Mouse (Mus musculus) ZHBTc4 (cell line): ENCODE results near the gene Vmn1r27.

Experiments used
- DNase-seq: peaks from one replicate; pipeline ENCODE4 v3.0.0-alpha.2; 2011; ENCODE audit warnings: low read depth, low spot score

Vmn1r27 gene

DNA sequence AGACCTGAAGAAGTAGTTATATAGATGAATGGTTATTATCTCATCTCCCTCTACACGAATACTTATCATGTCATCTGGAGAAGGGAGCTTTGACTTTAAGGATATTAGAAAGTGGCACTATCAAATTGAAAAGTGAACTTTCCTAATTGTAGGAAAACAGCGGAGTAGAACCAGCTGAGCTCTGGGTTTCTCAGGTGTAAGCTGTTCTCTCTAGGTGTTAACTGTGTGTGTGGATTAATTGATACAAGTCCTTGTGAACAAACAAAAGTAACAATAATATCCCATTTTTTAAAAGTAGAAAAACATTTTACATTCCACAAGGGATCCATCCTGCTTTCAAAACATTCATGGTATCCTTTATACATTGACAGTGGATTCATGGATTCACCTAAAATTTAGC is at the start of gene Vmn1r27:
TSS of gene Vmn1r27 (minus strand) at position 101 of the 400 bp plus-strand sequence.
- no peak for DNase-seq

DNA sequence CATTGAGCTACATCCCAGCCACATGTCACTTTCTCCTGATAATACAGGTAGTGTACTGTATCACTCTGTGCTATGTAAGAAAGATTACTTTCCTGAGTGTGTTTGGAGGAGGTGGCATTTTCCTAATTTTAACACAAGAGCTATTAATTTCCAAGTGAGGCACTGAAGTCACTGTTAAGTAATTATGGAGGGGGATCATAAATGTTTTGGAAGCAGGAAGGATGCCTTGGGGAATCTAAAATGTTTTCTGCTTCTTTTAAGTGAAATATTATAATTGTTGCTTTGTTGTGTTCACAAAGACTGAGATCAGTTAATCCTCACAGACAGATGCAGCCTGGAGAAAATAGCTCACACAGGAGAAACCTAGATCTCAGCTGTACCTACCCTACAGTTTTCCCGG is 43.1 kb upstream of the Vmn1r27 start, which contains the start of gene Vmn1r28:
TSS of gene Vmn1r28 (plus strand) at position 301 of the 400 bp plus-strand sequence.
- no peak for DNase-seq

DNA sequence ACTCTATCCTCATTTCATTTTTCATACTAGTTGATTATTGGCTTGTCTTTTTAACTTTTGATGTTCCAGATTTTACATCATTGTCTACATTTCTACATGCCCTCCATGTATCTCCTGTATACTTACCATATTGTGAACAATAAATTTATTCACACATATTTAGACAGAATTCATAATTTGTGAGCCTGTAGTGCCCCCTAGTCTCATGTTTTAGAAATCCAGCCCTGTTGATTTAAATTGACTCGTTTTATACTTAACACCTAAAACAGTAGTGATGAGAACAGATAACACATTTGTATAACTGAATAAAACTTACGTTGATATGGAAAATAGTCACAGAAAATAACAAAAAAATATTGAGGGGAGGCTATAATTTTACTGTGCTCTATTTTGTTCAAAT is 2.5 kb downstream of the Vmn1r27 start:
- no peak for DNase-seq
